Mouse (Mus musculus): ENCODE data around the gene Mrln.

The Mrln gene

DNA sequence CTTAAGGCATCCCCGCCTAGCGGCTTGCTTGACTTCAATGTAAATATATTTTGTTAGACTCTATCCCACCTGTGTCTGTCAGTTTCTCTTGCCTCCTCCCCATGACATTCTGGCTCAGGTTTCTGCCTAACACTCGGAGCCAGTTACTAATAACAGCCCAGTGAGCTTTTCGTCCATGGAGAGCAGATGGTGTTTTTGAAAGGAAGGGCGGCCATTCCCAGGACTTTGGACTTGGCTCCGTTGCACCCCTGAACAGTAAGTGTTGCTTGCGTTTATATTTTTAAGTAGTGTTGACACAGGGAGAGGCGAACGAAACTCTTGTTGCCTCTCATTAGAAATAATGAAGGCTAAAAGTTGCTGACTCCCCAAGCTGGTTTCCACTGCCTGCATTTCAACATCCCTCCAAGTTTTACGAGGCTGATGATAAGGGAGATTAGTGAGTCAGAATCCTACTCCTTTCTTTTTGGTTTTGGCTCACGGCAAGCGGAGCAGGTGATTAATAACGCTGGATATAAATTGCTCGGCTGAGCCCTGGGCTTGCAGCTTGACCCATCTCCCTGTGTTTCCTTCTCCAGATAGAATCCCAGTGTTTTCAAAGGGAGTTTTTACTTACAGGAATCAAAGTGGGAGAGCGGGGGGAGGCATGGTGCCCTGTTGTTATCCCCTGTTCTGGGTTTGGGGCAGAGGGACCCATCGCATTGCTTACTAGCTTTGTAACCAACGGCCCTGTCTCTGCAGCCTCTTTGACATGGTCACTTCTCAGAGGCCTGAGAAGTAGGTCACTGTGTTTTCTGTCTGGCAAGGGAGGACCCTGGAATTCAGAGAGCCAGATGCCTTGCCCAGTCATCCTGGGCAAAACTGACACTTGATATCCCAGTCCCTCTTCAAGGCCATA, at the start of gene Mrln:
TSS of gene Mrln (plus strand) at position 160 of the 895 bp plus-strand sequence.
- DNase-seq (ENCODE audit: low read depth, low spot score) = no peak

DNA sequence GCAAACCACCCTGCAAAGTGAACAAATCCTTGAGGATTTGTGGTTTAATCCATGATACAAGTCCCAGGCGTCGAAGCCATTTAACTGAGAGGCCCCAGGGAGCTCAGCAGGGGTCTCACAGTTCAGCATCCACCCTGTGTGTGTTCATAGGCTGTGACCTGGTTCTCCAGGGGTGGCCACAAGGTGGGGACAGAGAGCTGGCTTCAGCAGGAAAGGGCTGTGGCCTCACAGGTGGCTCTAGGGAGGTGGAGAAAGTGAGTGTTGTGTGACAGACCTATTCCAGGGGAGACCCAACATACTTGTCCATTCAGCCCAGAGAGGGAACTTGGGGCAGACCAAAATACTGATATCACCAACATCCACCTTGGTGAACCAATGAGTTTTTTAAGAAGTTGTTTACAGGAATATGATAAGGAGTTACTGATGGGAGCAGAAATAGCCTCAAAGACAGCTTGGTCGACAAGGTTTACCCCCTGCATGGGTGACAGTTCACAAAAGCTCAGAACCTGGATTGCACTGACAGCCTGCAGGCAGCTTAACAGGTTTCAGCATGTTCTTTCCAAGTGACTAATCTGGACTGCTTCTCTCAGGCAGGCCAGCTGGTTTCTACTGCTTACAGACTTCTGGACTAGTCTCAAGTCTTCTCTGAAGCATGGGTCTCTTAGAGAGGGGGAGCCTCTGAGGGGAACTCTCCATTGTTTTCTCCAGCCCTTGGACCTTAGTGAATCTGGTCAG, 47.9 kb upstream of the Mrln start:
- no peak for DNase-seq (ENCODE audit: low read depth, low spot score)

DNA sequence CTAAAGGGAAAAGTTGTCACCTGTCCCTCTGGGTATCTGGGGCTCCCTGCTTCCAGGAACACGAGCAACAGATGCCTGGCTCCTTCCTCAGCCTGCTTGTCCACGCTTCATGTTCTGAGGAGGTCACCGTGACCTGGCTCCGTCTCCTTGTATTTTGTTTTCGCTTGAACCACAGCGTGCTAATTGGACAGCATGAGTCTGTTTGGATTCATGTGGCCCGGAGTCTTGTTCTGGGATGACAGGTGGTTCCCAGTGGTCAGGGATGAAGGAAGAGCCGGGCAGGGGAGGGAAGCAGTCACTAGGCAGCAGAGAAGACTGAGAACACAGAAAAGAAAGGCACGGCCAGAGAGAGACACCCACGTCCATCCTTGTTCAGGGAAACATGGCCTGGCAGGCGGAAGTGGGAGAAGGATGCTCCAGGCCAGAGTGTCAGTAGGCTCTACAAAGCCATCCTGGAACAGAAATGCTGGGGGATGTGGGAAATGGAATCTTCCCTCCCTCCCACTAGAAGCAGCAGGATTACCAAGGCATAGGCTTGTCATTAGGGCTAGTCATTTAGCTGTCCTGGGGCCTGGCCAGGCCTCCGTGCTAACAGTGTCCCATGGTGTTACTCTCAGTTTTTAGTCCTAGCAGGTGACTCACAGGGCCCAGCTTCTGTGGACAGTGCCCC, 44.7 kb upstream of the Mrln start:
- DNase-seq (ENCODE audit: low read depth, low spot score) = no peak

DNA sequence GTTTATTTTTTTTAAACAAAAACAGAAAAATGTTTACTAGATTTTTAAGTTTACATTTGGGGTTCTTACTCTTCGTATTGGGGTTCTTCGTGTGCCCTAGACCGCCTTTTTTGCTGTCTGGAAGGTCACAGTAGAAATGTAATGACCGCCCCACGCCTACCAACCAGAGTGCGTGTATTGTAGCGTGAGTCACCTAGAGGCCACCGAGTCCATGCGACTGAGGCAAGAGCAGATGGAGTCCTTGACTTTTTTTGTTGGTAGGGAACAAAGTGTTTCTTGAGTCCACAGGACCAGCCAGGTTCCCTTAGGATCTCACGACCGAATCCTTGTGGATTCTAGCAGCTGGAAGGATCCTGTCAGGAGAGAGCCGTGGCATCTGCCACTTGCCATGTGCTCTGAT, 43.7 kb upstream of the Mrln start:
- DNase-seq (ENCODE audit: low read depth, low spot score) = no peak

DNA sequence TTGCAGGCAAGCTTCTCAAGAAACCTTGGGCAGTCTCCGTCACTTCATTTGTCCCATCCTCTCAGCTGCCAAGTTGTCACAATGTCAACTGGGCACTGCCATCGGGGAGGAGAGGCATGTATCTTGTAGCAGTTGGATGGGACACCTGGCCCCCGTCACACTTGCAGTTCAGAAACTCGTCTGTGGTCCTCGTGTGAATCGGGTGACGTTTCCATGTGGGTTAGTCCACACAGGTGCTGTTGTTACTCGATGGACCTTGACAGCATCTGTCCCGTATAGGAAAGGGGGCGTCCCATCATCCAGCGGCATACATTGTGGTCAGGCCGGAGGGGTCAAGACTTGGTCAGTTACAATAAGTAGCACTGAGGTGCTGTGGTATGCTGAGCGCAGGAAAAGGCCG, 43.0 kb upstream of the Mrln start:
- DNase-seq (ENCODE audit: low read depth, low spot score) = no peak

DNA sequence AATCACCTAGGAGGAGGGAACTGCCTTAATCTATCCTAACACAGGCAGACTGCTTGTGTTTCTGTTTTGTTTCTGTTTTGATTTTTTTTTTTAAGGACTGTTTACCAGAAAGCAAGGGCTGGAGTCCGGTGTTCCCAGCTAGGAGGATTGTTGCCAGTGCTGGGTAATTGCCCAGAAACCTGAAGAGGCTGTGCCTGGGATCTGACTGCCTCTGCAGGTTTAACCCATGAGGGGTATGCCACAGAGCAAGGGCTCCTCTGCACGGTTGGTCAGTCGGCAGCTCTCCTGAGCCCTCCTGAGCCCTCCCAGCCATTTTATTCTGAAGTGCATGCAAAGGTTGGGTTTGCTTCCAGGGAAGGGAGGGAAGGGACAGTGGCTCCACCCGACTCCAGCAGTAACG, 40.8 kb upstream of the Mrln start:
- DNase-seq (ENCODE audit: low read depth, low spot score) = no peak

DNA sequence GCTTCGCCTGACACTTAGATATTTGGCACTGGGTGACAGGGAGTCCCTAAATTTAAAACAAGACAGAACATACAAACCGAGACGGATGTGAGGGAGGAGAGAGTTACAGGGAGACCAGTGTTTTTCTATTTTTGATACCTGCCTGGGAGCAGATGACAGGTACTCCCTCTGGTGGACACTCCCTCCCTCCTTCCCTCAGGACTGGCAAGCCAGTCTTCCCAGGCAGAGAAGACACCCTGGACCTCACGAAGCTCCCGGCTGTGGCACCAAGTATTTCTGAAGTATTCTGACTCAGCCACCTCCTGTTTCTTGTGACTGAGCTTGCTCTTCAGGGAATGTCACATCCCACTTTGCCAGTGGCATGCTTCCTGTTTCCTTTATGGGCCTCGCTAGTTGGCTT, 38.6 kb upstream of the Mrln start:
- no peak for DNase-seq (ENCODE audit: low read depth, low spot score)

DNA sequence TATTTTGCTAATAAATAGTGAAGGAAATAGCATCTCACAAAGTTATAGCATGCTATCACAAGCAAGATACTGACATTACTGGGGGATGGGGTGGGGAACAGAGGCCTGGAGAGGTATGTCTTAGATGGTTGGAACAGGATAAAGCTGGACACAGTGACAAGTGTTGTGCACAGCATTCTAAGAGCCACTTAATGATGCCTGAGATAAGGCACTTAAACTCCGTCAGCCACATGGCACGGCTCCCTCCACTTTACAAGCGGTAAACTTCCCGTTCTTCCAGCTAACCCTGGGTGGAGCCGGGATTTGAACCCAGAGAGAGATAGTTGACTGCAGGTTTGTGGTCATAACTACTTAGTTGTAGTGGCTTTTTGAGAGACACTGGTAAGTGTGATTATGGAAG, 38.0 kb upstream of the Mrln start:
- DNase-seq (ENCODE audit: low read depth, low spot score) = no peak

DNA sequence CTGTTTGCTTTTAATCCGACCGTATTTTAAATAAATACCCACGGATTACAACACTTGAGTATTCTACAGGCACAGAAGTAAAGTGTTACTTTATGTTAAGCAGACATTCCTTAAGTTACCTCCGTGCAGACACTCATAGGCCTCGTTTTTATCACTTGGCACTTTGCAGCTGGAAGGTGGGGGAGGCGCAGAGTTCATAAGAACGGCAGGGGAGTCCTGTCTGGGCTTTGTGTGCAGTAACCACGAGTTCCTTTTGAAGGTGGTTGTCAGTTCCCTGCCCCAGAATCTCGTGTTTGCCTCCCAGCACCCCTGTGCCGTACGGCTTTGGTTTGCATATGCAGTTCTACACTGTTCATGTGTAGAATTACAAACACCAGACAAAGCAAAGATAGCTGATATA, 36.8 kb upstream of the Mrln start:
- DNase-seq (ENCODE audit: low read depth, low spot score) = no peak

DNA sequence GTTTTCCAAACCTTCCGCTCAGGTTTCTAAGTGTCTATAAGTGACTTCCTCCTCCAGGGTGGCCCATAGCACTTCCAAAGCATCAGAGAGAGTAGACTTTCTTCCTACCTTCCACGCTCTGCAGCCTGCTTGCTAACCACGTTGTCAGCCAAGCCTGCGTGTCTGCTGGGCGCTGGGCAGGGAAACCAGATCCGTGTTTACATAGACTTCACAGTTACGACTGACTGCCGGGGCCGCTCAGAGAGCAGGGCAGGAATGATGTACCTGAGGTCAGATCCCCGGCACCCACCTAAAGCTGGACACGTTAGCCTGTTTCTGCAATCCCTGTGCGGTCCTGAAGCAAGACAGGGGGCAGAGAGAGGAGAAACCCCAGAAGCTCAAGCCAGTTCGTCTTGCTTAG, 36.1 kb upstream of the Mrln start:
- no peak for DNase-seq (ENCODE audit: low read depth, low spot score)

DNA sequence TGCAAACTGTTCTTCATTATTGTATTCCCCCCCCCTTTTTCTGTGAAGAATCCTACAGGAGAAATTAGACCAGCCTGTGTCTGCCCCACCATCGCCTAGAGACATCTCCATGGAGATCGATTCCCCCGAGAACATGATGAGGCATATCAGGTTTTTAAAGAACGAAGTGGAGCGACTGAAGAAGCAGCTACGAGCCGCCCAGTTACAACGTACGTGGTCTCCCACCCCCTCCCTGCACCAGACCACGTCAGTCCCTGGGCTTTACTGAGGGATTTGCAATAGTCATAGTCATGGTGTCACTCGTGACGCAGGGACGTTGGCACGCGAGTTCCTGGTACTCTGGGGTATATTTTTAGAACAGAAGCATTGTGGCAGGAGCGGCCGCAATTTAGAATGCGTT, 35.4 kb upstream of the Mrln start:
- no peak for DNase-seq (ENCODE audit: low read depth, low spot score)

DNA sequence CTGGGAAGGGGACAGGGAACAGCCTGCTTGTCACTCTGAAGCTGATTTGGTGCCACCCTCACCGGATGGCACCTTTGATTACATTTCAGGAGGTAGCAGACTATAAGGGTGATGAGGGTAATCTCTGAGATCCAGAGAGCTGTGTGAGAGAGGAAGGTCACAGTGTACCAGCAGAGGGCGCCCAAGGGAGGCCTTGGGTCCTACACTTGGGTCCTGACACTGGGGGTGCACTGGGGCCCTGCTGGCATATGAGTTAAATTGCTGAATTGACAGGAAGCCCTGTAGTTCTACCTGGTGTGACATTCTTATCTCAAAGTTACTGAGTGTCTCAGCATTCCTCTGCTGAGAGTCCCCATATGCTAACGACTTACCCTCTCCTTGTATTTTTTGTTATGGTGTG, 31.1 kb upstream of the Mrln start:
- no peak for DNase-seq (ENCODE audit: low read depth, low spot score)

DNA sequence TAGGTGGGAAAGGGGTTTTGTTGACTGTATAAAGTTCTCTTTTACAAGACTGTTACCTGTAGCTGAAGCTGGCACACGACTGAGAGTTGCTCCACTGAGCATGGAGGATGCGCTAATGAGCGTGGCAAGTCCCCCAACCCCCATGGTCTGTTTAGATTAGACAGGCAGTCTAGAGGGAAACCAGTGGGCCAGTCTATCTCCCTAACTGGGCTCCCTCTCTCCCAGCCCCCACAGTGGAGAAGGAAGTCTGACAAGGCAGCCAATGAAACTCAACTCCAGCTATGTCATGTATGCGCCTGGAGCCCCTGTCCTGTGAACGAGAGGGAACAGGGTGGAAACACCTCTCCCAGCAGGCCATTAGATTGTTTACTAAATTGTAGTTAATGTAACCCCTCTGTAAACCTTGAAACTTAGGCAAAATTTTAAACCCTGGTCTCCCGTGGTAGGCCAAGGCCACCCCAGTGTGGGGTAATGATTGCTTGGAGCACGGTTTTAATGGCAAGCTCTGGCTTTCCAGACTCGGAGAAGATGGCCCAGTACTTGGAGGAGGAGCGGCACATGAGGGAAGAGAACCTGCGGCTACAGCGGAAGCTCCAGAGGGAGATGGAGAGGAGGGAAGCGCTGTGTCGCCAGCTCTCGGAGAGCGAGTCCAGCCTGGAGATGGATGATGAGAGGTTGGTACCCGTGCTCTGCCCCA, 29.8 kb upstream of the Mrln start:
- no peak for DNase-seq (ENCODE audit: low read depth, low spot score)

DNA sequence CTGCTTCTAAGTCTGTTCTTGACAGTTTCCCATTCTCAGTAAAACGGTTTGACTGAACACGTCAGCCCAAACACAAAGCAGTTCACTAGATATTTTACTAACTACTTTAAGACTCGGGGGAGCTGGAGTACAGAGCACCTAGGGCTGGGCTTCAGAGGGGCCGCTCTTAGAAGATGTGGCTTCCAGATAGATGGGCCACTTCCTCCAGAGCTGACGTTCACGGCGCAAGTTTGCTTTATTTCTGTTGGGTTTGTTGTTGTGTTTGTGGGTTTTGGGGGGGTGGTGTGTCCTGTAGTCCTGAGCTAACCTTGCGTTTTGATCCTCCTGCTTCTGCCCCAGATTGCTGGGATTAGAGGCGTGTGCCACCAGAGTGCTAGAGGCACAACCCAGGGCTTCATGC, 23.7 kb upstream of the Mrln start:
- DNase-seq (ENCODE audit: low read depth, low spot score) = no peak

DNA sequence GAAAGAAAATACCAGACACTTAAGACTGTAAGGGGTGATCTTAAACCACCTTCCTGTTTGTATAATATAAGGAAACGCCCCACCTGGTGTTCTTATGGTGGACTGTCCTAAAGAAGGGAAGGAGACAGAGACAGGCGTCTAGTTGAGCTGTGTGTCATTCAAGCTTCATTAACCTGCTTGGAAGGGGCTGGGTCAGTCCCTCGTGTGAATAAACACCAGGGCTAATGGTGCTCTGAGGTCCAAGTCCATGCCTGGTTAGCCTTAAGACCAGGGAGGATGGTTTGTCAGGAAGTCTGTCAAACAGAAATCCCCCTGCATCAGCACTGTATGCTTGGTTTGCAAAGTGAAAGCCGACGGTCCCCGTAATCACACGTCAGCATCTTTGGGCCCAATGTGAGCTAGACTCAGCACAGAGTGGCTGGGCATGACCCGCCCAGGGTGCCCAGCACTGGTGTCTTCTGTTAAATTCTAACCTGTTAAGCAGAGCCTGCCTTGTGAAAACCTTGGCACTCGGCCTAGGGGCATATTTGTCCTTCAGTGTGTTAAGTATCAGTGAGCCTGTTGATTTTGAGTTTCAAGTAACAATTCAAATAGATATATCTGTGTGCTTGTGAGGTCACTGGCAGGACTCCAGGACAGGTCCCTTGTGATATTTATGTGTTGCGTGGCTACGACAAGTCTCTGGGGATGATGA, 23.0 kb upstream of the Mrln start:
- no peak for DNase-seq (ENCODE audit: low read depth, low spot score)

DNA sequence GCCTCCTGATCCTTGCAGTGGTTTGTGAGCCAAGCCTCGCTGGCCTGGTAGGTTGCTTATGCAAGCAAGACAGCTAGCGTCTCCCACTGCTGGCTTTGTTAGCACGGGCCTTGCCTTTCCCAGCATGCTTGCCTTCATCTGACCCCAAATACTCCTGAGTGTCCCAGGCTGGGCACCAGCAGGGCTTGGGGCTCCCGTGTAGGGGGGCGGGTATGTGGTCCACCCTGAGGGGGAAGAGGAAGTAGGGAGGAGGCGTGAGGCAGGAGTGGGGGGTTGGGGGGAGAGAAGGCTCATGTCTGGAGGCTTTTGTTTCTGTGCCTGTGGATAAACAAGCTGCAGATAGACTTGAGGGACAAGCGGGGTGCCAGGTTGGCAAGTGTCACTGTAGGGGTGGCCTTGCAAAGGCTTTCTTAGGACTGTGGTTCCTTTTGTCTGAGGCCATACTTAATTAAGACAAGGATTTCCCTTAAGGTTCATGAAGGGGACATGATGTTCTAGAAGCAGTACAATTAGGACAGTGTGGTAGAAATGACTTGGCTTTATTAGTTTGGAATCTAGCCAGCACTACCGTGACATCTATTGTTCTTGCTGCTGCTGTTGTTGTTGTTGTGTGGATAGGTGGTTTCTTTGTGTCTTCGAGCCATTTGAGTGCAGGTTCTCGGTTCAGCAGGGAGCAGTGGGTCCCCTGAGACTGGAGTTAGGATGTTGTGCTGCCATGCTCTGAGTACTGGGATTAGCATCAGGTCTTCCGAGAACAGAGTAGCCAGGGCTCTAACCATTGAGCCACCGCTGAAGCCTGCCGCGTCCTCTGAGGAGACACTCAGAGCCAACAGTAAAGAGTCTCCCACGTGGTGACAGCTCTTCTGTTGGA, 21.0 kb upstream of the Mrln start:
- no peak for DNase-seq (ENCODE audit: low read depth, low spot score)

DNA sequence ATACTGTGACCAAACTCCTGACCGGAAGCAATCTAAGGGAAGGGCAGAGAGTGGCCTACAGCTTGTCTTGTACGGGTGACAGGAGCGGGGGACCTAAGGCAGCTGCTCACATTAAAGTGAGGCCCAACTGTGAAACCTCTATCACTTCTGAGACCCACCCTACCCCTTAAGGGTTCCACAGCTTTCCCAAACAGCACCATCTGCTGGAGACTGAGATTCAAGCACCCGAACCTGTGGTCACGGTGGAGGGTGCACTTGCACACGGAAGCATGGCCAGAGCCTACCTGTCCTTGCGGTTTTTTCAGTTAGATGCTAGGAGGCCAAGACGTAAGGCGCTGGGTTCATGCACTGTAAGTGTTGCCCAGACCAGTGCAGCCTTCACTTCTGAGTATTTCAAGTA, 18.3 kb upstream of the Mrln start:
- DNase-seq (ENCODE audit: low read depth, low spot score) = no peak

DNA sequence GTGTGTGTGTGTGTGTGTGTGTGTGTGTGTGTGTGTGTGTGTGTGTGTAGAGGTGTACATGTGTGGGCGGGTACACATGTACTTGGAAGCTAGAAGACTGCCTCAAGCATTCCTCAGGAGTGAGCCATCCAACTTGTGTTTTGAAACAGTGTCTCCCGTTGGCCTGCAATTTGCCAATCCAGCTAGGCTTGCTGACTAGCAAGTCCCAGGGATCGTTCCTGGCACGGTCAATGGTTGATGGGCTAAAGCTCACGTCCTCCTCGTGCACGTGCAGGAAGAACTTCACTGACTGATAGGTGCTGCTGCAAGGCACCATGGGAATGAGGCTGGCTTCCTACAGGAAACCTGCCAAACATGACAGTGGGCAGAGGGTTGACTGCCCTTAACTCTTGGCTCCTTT, 17.9 kb upstream of the Mrln start:
- no peak for DNase-seq (ENCODE audit: low read depth, low spot score)

DNA sequence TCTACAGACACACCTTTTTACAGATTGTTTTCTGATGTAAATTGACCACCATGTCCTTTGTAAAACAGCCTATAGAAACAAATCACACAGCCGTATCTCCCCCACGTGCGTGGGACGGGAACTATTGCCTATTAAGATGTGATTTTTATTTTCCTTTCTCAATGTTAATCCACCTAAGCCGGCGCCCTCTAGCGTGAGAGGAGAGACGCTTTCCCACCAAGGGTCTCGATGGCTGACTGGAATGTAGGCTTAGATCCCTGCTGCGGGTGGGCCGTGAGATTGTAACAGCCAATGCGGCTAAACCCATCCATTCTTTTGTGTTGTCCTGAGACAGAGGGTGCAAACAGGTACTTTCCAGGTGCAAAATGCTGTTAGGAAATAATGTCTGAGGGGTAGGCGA, 14.6 kb upstream of the Mrln start:
- DNase-seq (ENCODE audit: low read depth, low spot score) = no peak

DNA sequence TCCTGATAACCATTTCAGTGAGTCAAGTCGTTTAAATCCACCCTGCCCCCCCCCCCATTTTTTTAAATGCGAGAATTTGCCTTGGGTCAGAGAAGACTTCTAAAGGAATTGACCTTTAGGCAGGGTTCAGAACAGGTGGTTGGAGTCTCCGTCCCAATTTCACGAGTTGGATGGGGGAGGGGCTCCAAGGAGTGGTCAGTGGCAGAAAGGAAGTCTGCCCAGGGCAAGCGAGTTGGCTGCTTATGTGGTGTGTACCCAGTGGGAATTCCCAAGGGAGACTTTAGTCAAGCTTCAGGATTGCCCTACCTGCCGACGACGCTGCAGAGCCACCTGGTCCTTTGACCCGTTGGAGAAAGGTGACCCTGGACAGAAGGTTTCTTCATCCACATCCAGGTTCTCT, 10.2 kb upstream of the Mrln start:
- no peak for DNase-seq (ENCODE audit: low read depth, low spot score)
